Mouse (Mus musculus) MEL (cell line): ENCODE measurements around the gene Cnih1. TPM values are rescaled to one million over a fixed set of nuclear protein-coding genes. Genes with fewer than 3 reads are reported as not detected.
A peak's percentile ranks its signal among the peaks of the same experiment; 100 is the strongest.

Experiments
- DNase-seq: peaks from one replicate; pipeline ENCODE4 v3.0.0; 2011; ENCODE audit warnings: low read depth, low spot score
- H3K27ac ChIP-seq: 2 replicates; pipeline ENCODE4 v1.5.1; 2012; ENCODE audit warnings: low read depth, mild to moderate bottlenecking, control low read depth, low read length, moderate library complexity; ENCODE audit not compliant: control insufficient read depth
- H3K27me3 ChIP-seq, 2 experiments: fragments of 150-350 bp in 1 of 2; sonication (generic) in 1 of 2; 2 replicates each; pipeline ENCODE4 v1.6.1; 2012; ENCODE audit warnings: low read length in 2 of 2, mild to moderate bottlenecking in 2 of 2, improper control_type of control experiment in 1 of 2, moderate library complexity in 1 of 2; ENCODE audit not compliant: insufficient read depth in 2 of 2, control insufficient read depth in 1 of 2
- H3K36me3 ChIP-seq, 2 experiments: 2 replicates each; pipeline ENCODE4 v1.6.1; 2012 to 2014; ENCODE audit warnings: low read length in 2 of 2, improper control_type of control experiment in 1 of 2, inconsistent platforms in 1 of 2, mild to moderate bottlenecking in 1 of 2; ENCODE audit not compliant: insufficient read depth in 2 of 2, control insufficient read depth in 1 of 2
- H3K4me1 ChIP-seq, 2 experiments: fragments of 150-350 bp in 1 of 2; sonication (generic) in 1 of 2; 2 replicates each; pipeline ENCODE4 v1.6.1; 2012; ENCODE audit warnings: low read length in 2 of 2, improper control_type of control experiment in 1 of 2, mild to moderate bottlenecking in 1 of 2; ENCODE audit not compliant: insufficient read depth in 2 of 2, control insufficient read depth in 1 of 2
- H3K4me3 ChIP-seq, 2 experiments: fragments of 150-350 bp in 1 of 2; sonication (generic) in 1 of 2; 2 replicates each; pipeline ENCODE4 v1.5.1; 2012; ENCODE audit warnings: low read depth in 2 of 2, low read length in 2 of 2, mild to moderate bottlenecking in 2 of 2, moderate library complexity in 2 of 2, control low read depth in 1 of 2, improper control_type of control experiment in 1 of 2; ENCODE audit not compliant: control insufficient read depth in 1 of 2, insufficient read depth in 1 of 2
- H3K79me2 ChIP-seq: 2 replicates; pipeline ENCODE4 v1.6.1; 2012; ENCODE audit warnings: mild to moderate bottlenecking, low read length, moderate library complexity; ENCODE audit not compliant: control insufficient read depth, poor library complexity, insufficient read depth
- H3K9ac ChIP-seq: 2 replicates; pipeline ENCODE4 v1.6.1; 2012; ENCODE audit warnings: low read depth, mild to moderate bottlenecking, control low read depth, low read length, moderate library complexity; ENCODE audit not compliant: control insufficient read depth, poor library complexity, severe bottlenecking
- H3K9me3 ChIP-seq: fragments of 150-350 bp; sonication (generic); replicated peaks from 2 replicates; pipeline ENCODE4 v1.6.1; 2012; ENCODE audit warnings: mild to moderate bottlenecking, low read length, improper control_type of control experiment, moderate library complexity; ENCODE audit not compliant: insufficient read depth
- CHD1 ChIP-seq: IDR thresholded peaks from 2 replicates; pipeline ENCODE4 v1.6.1; 2012; ENCODE audit warnings: low read depth, mild to moderate bottlenecking, inconsistent platforms, low read length, improper control_type of control experiment
- CTCF ChIP-seq, 3 experiments: IDR thresholded peaks in 2 of 3; conservative IDR thresholded peaks in 1 of 3; 2 replicates each; pipeline ENCODE4 v1.5.1; 2011 to 2012; ENCODE audit warnings: low read length in 3 of 3, low read depth in 2 of 3, mild to moderate bottlenecking in 2 of 3, improper control_type of control experiment in 1 of 3, inconsistent platforms in 1 of 3, mixed read lengths in 1 of 3, moderate library complexity in 1 of 3; ENCODE audit not compliant: control insufficient read depth in 1 of 3, insufficient read depth in 1 of 3, poor library complexity in 1 of 3, severe bottlenecking in 1 of 3
- ELF1 ChIP-seq: IDR thresholded peaks from 2 replicates; pipeline ENCODE4 v1.6.1; 2014; ENCODE audit warnings: low read depth, mild to moderate bottlenecking, inconsistent platforms, low read length, improper control_type of control experiment, moderate library complexity
- EP300 ChIP-seq, 2 experiments: IDR thresholded peaks; 2 replicates each; pipeline ENCODE4 v1.6.1; 2011; ENCODE audit warnings: improper control_type of control experiment in 2 of 2, low read length in 2 of 2, low read depth in 1 of 2, mild to moderate bottlenecking in 1 of 2
- GATA1 ChIP-seq: IDR thresholded peaks from 2 replicates; pipeline ENCODE4 v1.6.1; 2011; ENCODE audit warnings: low read depth, low read length, improper control_type of control experiment
- KAT2A ChIP-seq: conservative IDR thresholded peaks from 2 replicates; pipeline ENCODE4 v1.6.1; 2012; ENCODE audit warnings: low read depth, low read length, improper control_type of control experiment, inconsistent platforms
- MAX ChIP-seq: IDR thresholded peaks from 2 replicates; pipeline ENCODE4 v1.6.1; 2011; ENCODE audit warnings: low read length, improper control_type of control experiment
- MYC ChIP-seq: IDR thresholded peaks from 2 replicates; pipeline ENCODE4 v1.6.1; 2011; ENCODE audit warnings: low read depth, mild to moderate bottlenecking, low read length, improper control_type of control experiment, moderate library complexity
- NELFE ChIP-seq: IDR thresholded peaks from 2 replicates; pipeline ENCODE4 v1.6.1; 2011; ENCODE audit warnings: low read depth, low read length, improper control_type of control experiment
- NRF1 ChIP-seq: IDR thresholded peaks from 2 replicates; pipeline ENCODE4 v1.6.1; 2014; ENCODE audit warnings: low read depth, mild to moderate bottlenecking, inconsistent platforms, low read length, improper control_type of control experiment, moderate library complexity; ENCODE audit not compliant: poor library complexity, insufficient read depth, severe bottlenecking
- POLR2AphosphoS5 ChIP-seq: IDR thresholded peaks from 2 replicates; pipeline ENCODE4 v1.6.1; 2012; ENCODE audit warnings: low read depth, borderline replicate concordance, mild to moderate bottlenecking, inconsistent platforms, low read length, moderate library complexity, mixed read lengths
- RAD21 ChIP-seq: IDR thresholded peaks from 2 replicates; pipeline ENCODE4 v1.6.1; 2011; ENCODE audit warnings: mild to moderate bottlenecking, low read depth, low read length, improper control_type of control experiment
- TAL1 ChIP-seq: IDR thresholded peaks from 2 replicates; pipeline ENCODE4 v1.6.1; 2012; ENCODE audit warnings: mild to moderate bottlenecking, inconsistent platforms, low read length, moderate library complexity, mixed read lengths
- TBP ChIP-seq: IDR thresholded peaks from 2 replicates; pipeline ENCODE4 v1.8.0; 2011; ENCODE audit warnings: low read depth, low read length, improper control_type of control experiment
- UBTF ChIP-seq: IDR thresholded peaks from 2 replicates; pipeline ENCODE4 v1.6.1; 2012; ENCODE audit warnings: low read depth, mild to moderate bottlenecking, inconsistent platforms, low read length, improper control_type of control experiment, moderate library complexity, borderline replicate concordance; ENCODE audit not compliant: insufficient read depth
- USF2 ChIP-seq, 2 experiments: IDR thresholded peaks; 2 replicates each; pipeline ENCODE4 v1.6.1; 2011 to 2012; ENCODE audit warnings: improper control_type of control experiment in 2 of 2, low read length in 2 of 2, borderline replicate concordance in 1 of 2, inconsistent platforms in 1 of 2, low read depth in 1 of 2, mild to moderate bottlenecking in 1 of 2; ENCODE audit not compliant: insufficient read depth in 1 of 2
- ZKSCAN1 ChIP-seq: IDR thresholded peaks from 2 replicates; pipeline ENCODE4 v1.6.1; 2012; ENCODE audit warnings: low read depth, mild to moderate bottlenecking, inconsistent platforms, low read length, improper control_type of control experiment, moderate library complexity
- ZMIZ1 ChIP-seq: IDR thresholded peaks from 2 replicates; pipeline ENCODE4 v1.6.1; 2012; ENCODE audit warnings: low read depth, mild to moderate bottlenecking, inconsistent platforms, low read length, improper control_type of control experiment, moderate library complexity
- ZNF384 ChIP-seq: IDR thresholded peaks from 2 replicates; pipeline ENCODE4 v1.6.1; 2012; ENCODE audit warnings: low read depth, mild to moderate bottlenecking, inconsistent platforms, low read length, improper control_type of control experiment
- polyA plus RNA-seq, 2 experiments: library from polyadenylated mRNA; stranded (reverse) in 1 of 2; unstranded in 1 of 2; fragments of >175 nt in 1 of 2; fragments of >200 nt in 1 of 2; gene quantifications; 2 replicates each; pipeline versions ENCODE4 v1.2.1 to v1.2.4; 2012; ENCODE audit warnings: low replicate concordance in 2 of 2, low read depth in 1 of 2; ENCODE audit not compliant: insufficient read length in 2 of 2, insufficient read depth in 1 of 2, missing spikeins in 1 of 2
- total RNA-seq: library from RNA; depleted of rRNA; stranded (reverse); fragments of 300-350 nt; gene quantifications from 2 replicates; pipeline ENCODE4 v1.2.3, GENCODE M21; 2012

Cnih1 gene
- total and polyA plus RNA-seq, 3 experiments: 50.6 to 155 TPM; not detected in 1

DNA sequence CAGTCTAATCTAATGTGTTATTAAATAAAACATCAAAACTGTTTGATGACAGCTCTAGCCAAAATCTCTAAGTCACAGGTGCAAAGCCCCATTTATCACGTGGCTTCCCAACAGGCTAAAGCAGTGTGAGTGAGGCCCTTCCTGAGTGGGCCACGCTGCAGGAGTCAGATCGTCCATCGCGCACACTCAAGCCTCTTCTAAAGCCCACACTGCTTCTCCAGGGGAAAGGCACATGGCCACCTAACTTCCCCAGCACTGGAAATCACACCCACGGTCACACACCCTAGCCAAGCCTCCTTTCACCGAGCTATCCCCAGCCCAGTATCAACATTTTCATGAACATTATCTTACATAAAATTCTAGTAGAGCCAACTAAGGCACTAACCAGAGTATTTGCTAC, 7.1 kb downstream of the Cnih1 start:
- DNase-seq: no peak
- H3K27ac ChIP-seq: no peak overlapping the region
- H3K9me3 ChIP-seq: no peaks in the 10 kb centered on the region
- TF ChIP-seq NELFE (no peak), POLR2AphosphoS5 (no peak), NRF1 (no peak), CHD1 (no peak)
- no peaks in the 10 kb centered on the region for H3K27me3 ChIP-seq
- peaks cover 0 to 2% of the 10 kb centered on the region in 2 experiments; a peak in 1 of 4 replicates for H3K4me1 ChIP-seq
- H3K9ac ChIP-seq: no peak overlapping the region
- no peak overlapping the region for H3K4me3 ChIP-seq
- H3K79me2 ChIP-seq: peaks cover 36% of the 10 kb centered on the region
- peaks cover 2 to 33% of the 10 kb centered on the region in 2 experiments for H3K36me3 ChIP-seq

DNA sequence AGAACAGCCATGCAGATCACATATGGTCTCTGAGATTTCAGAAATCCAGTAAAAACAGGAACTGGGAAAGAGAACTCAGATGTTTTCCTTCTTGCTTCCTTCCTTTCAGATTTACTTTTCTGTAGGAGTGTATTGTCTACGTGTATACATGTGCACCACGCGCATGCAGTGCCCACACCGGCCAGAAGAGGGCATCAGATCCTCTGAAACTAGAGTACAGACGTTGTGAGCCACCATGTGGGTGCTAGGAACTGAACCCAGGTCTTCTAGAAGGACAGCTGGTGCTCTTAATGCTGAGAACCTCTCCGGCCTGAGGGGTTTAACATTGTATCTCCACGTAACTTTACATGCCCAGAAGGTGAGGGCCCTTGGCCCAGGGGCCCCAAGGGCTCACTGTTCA, 9.0 kb downstream of the Cnih1 start:
- Histone ChIP-seq H3K36me3 (peaks cover 0 to 36% of the 10 kb centered on the region in 2 experiments; a peak in 2 of 4 replicates), H3K9ac (no peak overlapping the region), H3K27ac (no peak overlapping the region), H3K4me1 (no peaks in the 10 kb centered on the region), H3K79me2 (peaks cover 22% of the 10 kb centered on the region), H3K9me3 (no peaks in the 10 kb centered on the region), H3K27me3 (no peaks in the 10 kb centered on the region), H3K4me3 (no peak overlapping the region)
- no peak for TF ChIP-seq MAX
- TF ChIP-seq CTCF (IDR thresholded peaks at IDR 0.05 in 2 of 3, conservative IDR thresholded peaks at IDR 0.05 in 1 of 3; ENCODE audit: control insufficient read depth in 1 of 3, insufficient read depth in 1 of 3, low read depth in 2 of 3, low read length in 3 of 3, poor library complexity in 1 of 3, severe bottlenecking in 1 of 3): peak; percentile 18 to 50 (median 42)
- DNase-seq: no peak

- DNase-seq: no peak
- no peak overlapping the region for H3K27ac ChIP-seq
- H3K9ac ChIP-seq: no peak overlapping the region
- no peaks in the 10 kb centered on the region for H3K4me1 ChIP-seq
- TF ChIP-seq UBTF: no peak
- H3K36me3 ChIP-seq: peaks cover 0 to 34% of the 10 kb centered on the region in 2 experiments; a peak in 2 of 4 replicates
- no peaks in the 10 kb centered on the region for H3K27me3 ChIP-seq
- no peaks in the 10 kb centered on the region for H3K9me3 ChIP-seq
- peaks cover 21% of the 10 kb centered on the region for H3K79me2 ChIP-seq
- no peak overlapping the region for H3K4me3 ChIP-seq
Observed at GRCm38 (mm10) chr14:46778756-46779155, 9.5 kb downstream of the Cnih1 start.

GRCm38 (mm10) chr14:46770036-46770435, 18.2 kb downstream of the Cnih1 start:
- DNase-seq: no peak
- TF ChIP-seq USF2 (IDR thresholded peaks at IDR 0.05; ENCODE audit: borderline replicate concordance in 1 of 2, insufficient read depth in 1 of 2, low read depth in 1 of 2, low read length in 2 of 2): no peak
- no peak for TF ChIP-seq RAD21
- TF ChIP-seq GATA1: no peak
- TF ChIP-seq ZNF384: no peak
- no peak for TF ChIP-seq TBP
- TF ChIP-seq MAX: no peak
- TF ChIP-seq ZKSCAN1: no peak
- TF ChIP-seq KAT2A: no peak
- no peak for TF ChIP-seq CHD1
- no peak for TF ChIP-seq MYC
- no peak for TF ChIP-seq EP300 (IDR thresholded peaks at IDR 0.05; ENCODE audit: low read depth in 1 of 2, low read length in 2 of 2)
- no peak for TF ChIP-seq ELF1
- no peak for TF ChIP-seq UBTF
- TF ChIP-seq TAL1: no peak
- TF ChIP-seq ZMIZ1: no peak
- TF ChIP-seq, all 39 proteins: peak for 0
- H3K27ac ChIP-seq: no peak overlapping the region
- no peaks in the 10 kb centered on the region for H3K9me3 ChIP-seq
- peaks cover 2 to 12% of the 10 kb centered on the region in 2 experiments; a peak in 3 of 4 replicates for H3K36me3 ChIP-seq
- no peaks in the 10 kb centered on the region for H3K27me3 ChIP-seq
- no peaks in the 10 kb centered on the region for H3K79me2 ChIP-seq
- H3K4me3 ChIP-seq: no peak overlapping the region
- no peaks in the 10 kb centered on the region for H3K4me1 ChIP-seq
- H3K9ac ChIP-seq: no peak overlapping the region
